In the genomic region with DNA sequence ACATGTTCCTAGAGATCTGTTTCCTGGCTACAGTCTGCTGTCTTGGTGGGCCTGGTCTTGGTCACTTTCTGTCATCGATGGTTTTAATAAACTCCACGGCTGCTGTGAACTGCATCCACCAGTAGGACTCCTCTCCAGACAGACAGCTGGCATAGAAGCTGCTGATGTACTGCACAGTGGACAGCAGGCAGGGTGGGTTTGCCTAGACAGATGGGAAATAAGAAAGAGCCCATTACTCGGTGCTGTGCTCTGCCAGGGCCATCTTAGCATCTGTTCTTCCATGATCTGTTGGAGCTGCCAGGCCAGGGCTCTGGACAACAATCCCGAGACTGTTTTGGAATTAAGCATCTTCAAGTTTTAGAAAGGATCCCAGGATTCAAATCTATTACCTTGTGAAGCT, we compare ENCODE assay signal across 18 mouse cellular contexts.
"Had no signal": no experiment of that assay in that cellular context is flagged by ENCODE, and none has a peak within 500 bp of the region (broad histone marks: within the 10 kb centered on the region; RNA-seq: fewer than 3 reads in every experiment).

No protein-coding gene starts in this region.

- H3K27me3 ChIP-seq: liver, embryonic 13.5 days; midbrain, embryonic 15.5 days; neural tube, embryonic 13.5 days had no signal

- H3K9me3 ChIP-seq: liver, embryonic 13.5 days; midbrain, embryonic 15.5 days; neural tube, embryonic 13.5 days had no signal

- H3K4me1 ChIP-seq: liver, embryonic 13.5 days; midbrain, embryonic 15.5 days; neural tube, embryonic 13.5 days had no signal

- H3K4me2 ChIP-seq: liver, embryonic 13.5 days; midbrain, embryonic 11.5 days; midbrain, embryonic 15.5 days; neural tube, embryonic 13.5 days had no signal

- H3K4me3 ChIP-seq: liver, embryonic 13.5 days; midbrain, embryonic 15.5 days; myocyte; neural tube, embryonic 13.5 days had no signal

- H3K27ac ChIP-seq: kidney, postnatal 0 days; liver, embryonic 13.5 days; midbrain, embryonic 15.5 days; neural tube, embryonic 13.5 days; stomach, postnatal 0 days had no signal

- H3K9ac ChIP-seq: liver, embryonic 13.5 days; midbrain, embryonic 15.5 days; neural tube, embryonic 13.5 days had no signal

- DNase-seq: kidney, adult 2 months; kidney, postnatal 25 days; liver, embryonic 13.5 days; lung, adult 2 months; lung, postnatal 14 days; lung, postnatal 4 days; right cerebral cortex, adult 18-20 months; right cerebral cortex, postnatal 14 days; right cerebral cortex, postnatal 4 days; thymus, adult 2 months; thymus, postnatal 14 days; thymus, postnatal 4 days had no signal

- ATAC-seq: midbrain, embryonic 15.5 days had no signal
